Mouse (Mus musculus) intestine, postnatal 0 days (tissue): ENCODE measurements around the gene Ciao2b. TPM values are rescaled to one million over a fixed set of nuclear protein-coding genes. Genes with fewer than 3 reads are reported as not detected.

Source experiments
- ATAC-seq: fragments of 200-750 bp; cut with Nextera tagmentation; 2 replicates; pipeline ENCODE4 v1.8.0; 2017; ENCODE audit warnings: mild to moderate bottlenecking, moderate TSS enrichment, moderate library complexity
- H3K27ac ChIP-seq: fragments of 300-500 bp; sonication (generic); 2 replicates; pipeline ENCODE4 v1.5.1; 2014; ENCODE audit warnings: mild to moderate bottlenecking, low read depth, low read length, moderate library complexity
- H3K27me3 ChIP-seq: fragments of 300-500 bp; sonication (generic); replicated peaks from 2 replicates; pipeline ENCODE4 v1.6.1; 2014; ENCODE audit warnings: low read length, mixed read lengths; ENCODE audit not compliant: control insufficient read depth, insufficient read depth
- H3K36me3 ChIP-seq: fragments of 300-500 bp; sonication (generic); 2 replicates; pipeline ENCODE4 v1.6.1; 2014; ENCODE audit warnings: mild to moderate bottlenecking, moderate library complexity; ENCODE audit not compliant: control insufficient read depth, insufficient read depth
- H3K4me1 ChIP-seq: fragments of 300-500 bp; sonication (generic); replicated peaks from 2 replicates; pipeline ENCODE4 v1.6.1; 2014; ENCODE audit warnings: antibody characterized with exemption, low read length, mixed read lengths; ENCODE audit not compliant: control insufficient read depth, insufficient read depth
- H3K4me2 ChIP-seq: fragments of 300-500 bp; sonication (generic); replicated peaks from 2 replicates; pipeline ENCODE4 v1.6.1; 2014; ENCODE audit warnings: low read depth, mild to moderate bottlenecking, moderate library complexity
- H3K4me3 ChIP-seq: fragments of 300-500 bp; sonication (generic); 2 replicates; pipeline ENCODE4 v1.5.1; 2014; ENCODE audit warnings: low read depth, low read length
- H3K9ac ChIP-seq: fragments of 300-500 bp; sonication (generic); 2 replicates; pipeline ENCODE4 v1.6.1; 2014; ENCODE audit warnings: mild to moderate bottlenecking, low read depth, low read length
- H3K9me3 ChIP-seq: fragments of 300-500 bp; sonication (generic); 2 replicates; pipeline ENCODE4 v1.6.1; 2016; ENCODE audit warnings: mixed run types; ENCODE audit not compliant: control insufficient read depth
- CTCF ChIP-seq: sonication (generic); IDR thresholded peaks from 2 replicates; pipeline ENCODE4 v1.5.1; 2016; ENCODE audit warnings: low read depth, mild to moderate bottlenecking, control low read depth, antibody characterized with exemption, moderate library complexity
- WGBS: fragments of 180-500 bp; shearing (Covaris S2); extraction: QIAGEN DNeasy Blood & Tissue Kit; methylation state at CpG from one replicate; pipeline ENCODE4 v1.1.7; 2014; 5-methylcytosine and 5-hydroxymethylcytosine counted together
- polyA plus RNA-seq: library from polyadenylated mRNA; unstranded; fragments of >200 nt; fragmentation: Nextera tagmentation; extraction: Ambion mirVana; gene quantifications from 2 replicates; pipeline ENCODE4 v1.2.1, GENCODE M21; 2015

Gene Ciao2b
- polyA plus RNA-seq, 1 experiment from 2014 or later, result 60.6 TPM

DNA sequence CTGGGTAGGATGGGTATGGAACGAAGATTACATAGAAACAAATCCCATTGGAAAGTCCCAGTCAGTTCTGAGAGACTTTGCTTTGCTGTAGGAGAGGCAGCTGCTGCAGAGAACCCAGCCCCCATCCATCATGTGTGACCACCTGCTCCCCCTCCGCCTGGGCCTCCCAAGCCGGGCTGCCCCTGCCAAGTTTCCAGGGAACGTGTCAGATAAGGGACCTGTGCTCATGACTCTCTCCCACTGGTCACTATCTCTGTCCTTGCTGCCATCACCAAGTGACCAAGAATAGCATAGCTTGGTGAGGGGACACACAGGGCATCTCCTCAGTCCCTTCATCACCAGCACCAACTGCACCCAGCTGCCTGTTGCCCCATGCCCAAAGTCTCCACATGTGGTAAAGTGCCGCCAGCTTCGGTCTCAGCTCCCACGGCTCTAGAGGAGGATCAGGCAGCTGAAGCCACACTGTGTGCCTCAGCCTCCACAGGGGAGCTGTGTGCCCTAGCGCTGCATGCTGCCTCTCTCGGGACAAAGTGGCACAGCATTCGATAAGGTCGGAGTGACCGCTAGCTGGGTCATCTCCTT is 31.5 kb downstream of the Ciao2b start:
- Histone ChIP-seq H3K4me1 (no peaks in the 10 kb centered on the region), H3K9ac (no peak overlapping the region), H3K4me3 (no peak overlapping the region), H3K27me3 (no peaks in the 10 kb centered on the region), H3K9me3 (no peaks in the 10 kb centered on the region), H3K4me2 (no peak overlapping the region), H3K36me3 (no peaks in the 10 kb centered on the region), H3K27ac (no peak overlapping the region)
- WGBS, result 77% methylated on average over 12 of the region's 12 CpGs
- TF ChIP-seq CTCF, result no peak
- ATAC-seq, result no peak

GRCm38 (mm10) chr8:104609222-104609621 is 32.5 kb downstream of the Ciao2b start:
- 84% methylated on average over 8 of the region's 8 CpGs for WGBS
- TF ChIP-seq CTCF, result no peak
- Histone ChIP-seq H3K36me3 (no peaks in the 10 kb centered on the region), H3K27me3 (no peaks in the 10 kb centered on the region), H3K27ac (no peak overlapping the region), H3K4me3 (no peak overlapping the region), H3K9me3 (no peaks in the 10 kb centered on the region), H3K9ac (no peak overlapping the region), H3K4me2 (no peak overlapping the region), H3K4me1 (no peaks in the 10 kb centered on the region)
- no peak for ATAC-seq

GRCm38 (mm10) chr8:104607944-104608343 is 33.8 kb downstream of the Ciao2b start:
- no peak for ATAC-seq

GRCm38 (mm10) chr8:104606329-104606728 is 35.4 kb downstream of the Ciao2b start:
- TF ChIP-seq CTCF, result no peak
- H3K36me3 ChIP-seq, result no peaks in the 10 kb centered on the region
- no peaks in the 10 kb centered on the region for H3K27me3 ChIP-seq
- no peak for ATAC-seq
- H3K9me3 ChIP-seq, result no peaks in the 10 kb centered on the region
- H3K4me1 ChIP-seq, result peaks cover 5% of the 10 kb centered on the region; the same call in 1 of the 2 replicates
- no peak overlapping the region for H3K4me2 ChIP-seq
- H3K4me3 ChIP-seq, result no peak overlapping the region
- H3K27ac ChIP-seq, result no peak overlapping the region
- H3K9ac ChIP-seq, result no peak overlapping the region
- WGBS, result 36% methylated on average over 6 of the region's 6 CpGs

More at GRCm38 (mm10) chr8:104607944-104608343, 33.8 kb downstream of the Ciao2b start:
- H3K36me3 ChIP-seq, result no peaks in the 10 kb centered on the region
- H3K4me3 ChIP-seq, result no peak overlapping the region
- TF ChIP-seq CTCF, result no peak
- no peaks in the 10 kb centered on the region for H3K4me1 ChIP-seq
- H3K4me2 ChIP-seq, result no peak overlapping the region
- H3K9ac ChIP-seq, result no peak overlapping the region
- WGBS, result 71% methylated on average over 2 of the region's 2 CpGs
- H3K27me3 ChIP-seq, result no peaks in the 10 kb centered on the region
- no peaks in the 10 kb centered on the region for H3K9me3 ChIP-seq
- H3K27ac ChIP-seq, result no peak overlapping the region

DNA sequence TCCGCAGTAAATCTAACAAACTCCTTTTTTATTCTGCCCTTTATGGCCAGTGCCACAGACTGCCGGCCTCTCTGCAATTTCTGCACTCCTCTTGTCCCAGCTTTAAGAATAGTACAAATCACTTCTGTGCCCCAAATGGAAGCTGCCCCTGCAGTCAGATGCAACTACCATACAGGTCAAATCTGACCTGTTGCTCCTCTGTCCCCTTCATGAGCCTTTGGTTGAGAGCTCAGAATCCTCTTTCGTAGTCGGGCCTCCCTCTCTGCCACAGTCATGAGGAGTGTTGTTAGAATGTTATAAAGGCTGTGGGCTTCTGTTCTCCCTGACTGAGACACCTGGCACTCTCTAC is 38.5 kb downstream of the Ciao2b start:
- no peak overlapping the region for H3K27ac ChIP-seq
- peaks cover 5% of the 10 kb centered on the region; the same call in 1 of the 2 replicates for H3K4me1 ChIP-seq
- 75% methylated on average over 4 of the region's 4 CpGs for WGBS
- H3K9ac ChIP-seq, result no peak overlapping the region
- H3K4me3 ChIP-seq, result no peak overlapping the region
- no peak overlapping the region for H3K4me2 ChIP-seq
- H3K36me3 ChIP-seq, result no peaks in the 10 kb centered on the region
- ATAC-seq, result no peak
- no peak for TF ChIP-seq CTCF
- H3K27me3 ChIP-seq, result no peaks in the 10 kb centered on the region
- no peaks in the 10 kb centered on the region for H3K9me3 ChIP-seq

DNA sequence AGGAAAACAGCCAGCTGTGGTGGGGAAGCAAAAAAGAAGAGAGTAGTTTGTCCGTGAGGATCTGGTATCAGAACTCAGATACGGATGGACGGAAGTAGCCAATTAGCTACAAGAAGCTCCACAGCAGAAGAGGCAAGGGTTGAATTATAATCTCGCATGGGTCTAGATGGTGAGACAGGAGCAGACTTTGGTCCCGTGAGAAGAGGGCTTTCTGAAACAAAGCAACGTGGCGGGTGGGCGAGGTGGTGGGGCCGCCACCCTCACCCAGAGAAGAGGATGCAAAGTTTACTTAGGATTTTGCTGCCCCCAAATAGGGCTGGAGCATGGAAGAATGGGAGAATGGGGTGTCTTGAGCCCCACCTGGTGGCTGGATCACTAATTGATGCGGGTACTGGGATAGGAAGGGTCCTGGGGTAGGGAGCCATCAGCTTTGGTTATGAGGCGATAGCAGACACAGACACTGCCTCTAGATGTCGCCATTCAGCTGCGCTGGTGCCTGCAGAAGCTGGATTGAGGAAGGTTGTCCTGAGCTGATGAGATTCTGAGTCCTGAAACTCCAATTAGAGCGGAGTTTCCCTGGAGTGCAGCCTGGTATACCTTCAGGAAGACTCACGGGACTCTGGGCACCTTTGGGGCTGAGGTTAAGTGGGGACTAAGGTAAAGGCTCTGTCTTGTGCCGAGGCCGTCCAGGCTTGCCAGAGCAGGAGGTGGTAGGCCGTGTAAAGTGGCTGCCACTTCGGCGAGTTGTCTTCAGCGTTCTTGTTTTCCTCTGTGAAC is 39.1 kb downstream of the Ciao2b start:
- peak; percentile 98 for TF ChIP-seq CTCF
- no peak overlapping the region for H3K27ac ChIP-seq
- 0 out of 2 replicates have a peak overlapping the region, but pooled peaks have one; percentile 17 for H3K9ac ChIP-seq
- H3K4me2 ChIP-seq, result peak overlapping the region; percentile 59
- peak; percentile 71 for ATAC-seq
- H3K36me3 ChIP-seq, result no peaks in the 10 kb centered on the region
- no peaks in the 10 kb centered on the region for H3K27me3 ChIP-seq
- 23% methylated on average over 21 of the region's 21 CpGs for WGBS
- peak overlapping the region; percentile 21 for H3K4me3 ChIP-seq
- H3K9me3 ChIP-seq, result no peaks in the 10 kb centered on the region
- H3K4me1 ChIP-seq, result peaks cover 5% of the 10 kb centered on the region; the same call in 1 of the 2 replicates
